Mouse (Mus musculus): ENCODE measurements around the gene Gm7694. TPM values are rescaled to one million over a fixed set of nuclear protein-coding genes. Genes with fewer than 3 reads are reported as not detected.

The Gm7694 gene
- total and polyA plus RNA-seq, 2 experiments = 1.0 to 2.6 TPM

- Histone ChIP-seq H3K9ac (ENCODE audit: low read depth, low read length) (peak overlapping the region; percentile 94), H3K27me3 (ENCODE audit: control insufficient read depth, insufficient read depth, low read length) (no peaks in the 10 kb centered on the region), H3K79me2 (ENCODE audit: control insufficient read depth, insufficient read depth, low read length) (no peaks in the 10 kb centered on the region), H3K36me3 (ENCODE audit: control insufficient read depth, insufficient read depth, low read length) (no peaks in the 10 kb centered on the region), H3K4me3 (ENCODE audit: insufficient read depth, low read depth, low read length) (peak overlapping the region; percentile 93), H3K27ac (replicated peaks; ENCODE audit: insufficient read depth, low read depth, low read length) (peak overlapping the region; percentile 51), H3K4me1 (ENCODE audit: control insufficient read depth, insufficient read depth, low read length) (no peaks in the 10 kb centered on the region)
- TF ChIP-seq CTCF (IDR thresholded peaks at IDR 0.05; ENCODE audit: low read depth, low read length) (no peak), POLR2A (IDR thresholded peaks at IDR 0.05; ENCODE audit: extremely low read depth, insufficient read depth, low read length) (no peak)
- DNase-seq (ENCODE audit: extremely low read depth, low read depth, low spot score) = peak; percentile 39
- WGBS = 29% methylated on average over 30 of the region's 30 CpGs
These were observed 51.1 kb downstream of the Gm7694 start for GRCm38 (mm10) chr1:170254893-170255559.

Other genes starting within 250 kb of the Gm7694 start
- 3.0 and 4.8 TPM in 2 replicates for gene Ddr2, start 195.6 kb downstream of the Gm7694 start, total RNA-seq (2014; rRNA removed)
- gene Ddr2, start 195.6 kb downstream of the Gm7694 start, polyA plus RNA-seq (2012; rRNA removed) = 0.81 and 1.4 TPM in 2 replicates
- gene Uap1, start 131.4 kb downstream of the Gm7694 start, total RNA-seq (2014; rRNA removed) = 22.6 and 23.6 TPM in 2 replicates
- gene Uap1, start 131.4 kb downstream of the Gm7694 start, polyA plus RNA-seq (2012; rRNA removed) = 14.3 and 15.9 TPM in 2 replicates
- 25.4 and 26.7 TPM in 2 replicates for gene Uhmk1, start 90.9 kb downstream of the Gm7694 start, total RNA-seq (2014; rRNA removed)
- 7.5 and 8.7 TPM in 2 replicates for gene Uhmk1, start 90.9 kb downstream of the Gm7694 start, polyA plus RNA-seq (2012; rRNA removed)
- gene Sh2d1b2, start 73.6 kb downstream of the Gm7694 start, total RNA-seq (2014; rRNA removed) = not detected in 2 replicates
- not detected in 2 replicates for gene Sh2d1b2, start 73.6 kb downstream of the Gm7694 start, polyA plus RNA-seq (2012; rRNA removed)
- gene Sh2d1b1, start 29.0 kb downstream of the Gm7694 start, total RNA-seq (2014; rRNA removed) = not detected in 2 replicates
- 0.06 TPM in 1 of 2 replicates, not detected in the other for gene Sh2d1b1, start 29.0 kb downstream of the Gm7694 start, polyA plus RNA-seq (2012; rRNA removed)
- not detected in 2 replicates for gene Spata46, start 2.5 kb upstream of the Gm7694 start, total RNA-seq (2014; rRNA removed)
- not detected in 2 replicates for gene Spata46, start 2.5 kb upstream of the Gm7694 start, polyA plus RNA-seq (2012; rRNA removed)

Measured in liver, adult 2 months (tissue).